Mouse (Mus musculus) right cerebral cortex, adult 2 months (tissue): ENCODE data around the gene Fbln2.

ENCODE experiments used
- DNase-seq, 2 experiments: peaks; one replicate each; pipeline ENCODE4 v3.0.0; 2021 to 2022; ENCODE audit warnings: low spot score in 2 of 2

The Fbln2 gene

DNA sequence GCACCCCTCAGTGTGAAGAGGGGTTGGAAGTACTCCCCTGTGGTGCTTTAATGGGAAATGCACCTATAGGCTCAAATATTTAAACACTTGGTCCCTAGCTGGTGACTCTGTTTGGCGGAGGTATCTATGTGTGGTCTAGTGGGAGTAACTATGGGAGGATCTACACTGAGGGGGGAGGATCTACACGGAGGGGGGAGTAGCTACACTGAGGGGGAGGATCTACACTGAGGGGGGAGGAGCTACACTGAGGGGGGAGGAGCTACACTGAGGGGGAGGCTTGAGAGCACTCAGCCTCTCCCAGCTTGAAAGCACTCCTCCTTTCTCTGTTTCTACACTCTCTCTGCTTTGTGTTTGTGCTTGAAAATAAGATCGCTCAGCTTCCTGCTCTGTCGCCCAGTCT lies 67.2 kb downstream of the Fbln2 start:
- DNase-seq: no peak

DNA sequence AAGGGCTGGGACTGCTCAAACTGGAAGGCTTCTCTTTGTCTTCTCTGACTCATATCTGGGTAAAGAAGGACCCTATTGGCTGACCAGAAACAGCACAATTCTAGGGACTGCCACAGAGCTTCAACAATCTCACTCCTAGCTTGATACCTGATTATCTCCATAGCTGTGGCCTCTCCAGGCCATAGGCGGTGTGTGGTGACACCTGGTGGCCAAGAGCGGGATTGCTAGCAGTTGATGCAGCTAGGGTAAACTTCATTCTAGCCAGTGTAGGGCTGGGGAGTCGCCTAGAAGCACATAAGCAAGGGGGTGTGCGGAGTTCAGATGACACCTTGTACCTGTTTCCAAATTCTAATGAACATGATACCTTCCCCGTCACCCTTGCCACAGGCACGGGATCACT lies 69.0 kb downstream of the Fbln2 start:
- peak; percentile 98 to 99 for DNase-seq

DNA sequence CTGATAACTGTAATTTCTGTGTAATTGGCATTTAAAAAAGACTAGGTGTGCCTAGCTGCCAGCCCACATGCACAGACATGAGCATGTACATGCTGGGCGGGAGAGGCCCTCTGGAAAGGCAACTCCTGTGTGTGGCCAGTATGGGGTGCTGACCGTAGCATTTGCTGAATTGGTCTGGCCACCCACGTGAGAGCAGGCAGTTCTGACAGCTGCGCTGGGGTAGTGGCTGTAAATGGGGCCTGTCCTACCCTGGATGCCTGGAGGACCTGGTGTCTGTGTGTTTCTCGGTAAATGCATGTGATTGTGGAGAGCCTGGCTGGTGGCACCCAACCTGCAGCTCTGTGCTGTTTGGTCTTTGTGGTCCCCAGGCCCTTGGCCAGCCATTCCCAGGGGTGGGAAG lies 69.5 kb downstream of the Fbln2 start:
- DNase-seq: no peak

DNA sequence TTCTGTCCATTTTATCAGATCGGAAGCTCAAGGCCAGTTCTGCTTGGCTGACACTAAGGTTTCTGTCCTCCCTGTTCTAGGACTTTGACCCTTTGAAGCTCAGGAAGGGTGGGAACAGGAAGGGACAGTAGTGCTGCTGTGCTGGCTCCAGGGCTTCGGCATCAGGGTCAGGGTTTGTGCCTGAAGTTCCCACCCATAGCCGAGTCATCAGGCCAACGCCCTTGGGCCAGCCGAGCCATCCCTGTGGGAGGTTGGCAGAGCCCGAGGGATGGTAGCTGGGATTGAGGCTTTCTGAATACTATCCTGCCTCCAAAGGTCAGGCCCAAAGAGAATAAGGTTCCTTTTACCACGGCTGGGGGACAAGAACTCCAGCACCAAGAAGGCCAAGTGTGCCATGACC lies 70.8 kb downstream of the Fbln2 start:
- no peak for DNase-seq

DNA sequence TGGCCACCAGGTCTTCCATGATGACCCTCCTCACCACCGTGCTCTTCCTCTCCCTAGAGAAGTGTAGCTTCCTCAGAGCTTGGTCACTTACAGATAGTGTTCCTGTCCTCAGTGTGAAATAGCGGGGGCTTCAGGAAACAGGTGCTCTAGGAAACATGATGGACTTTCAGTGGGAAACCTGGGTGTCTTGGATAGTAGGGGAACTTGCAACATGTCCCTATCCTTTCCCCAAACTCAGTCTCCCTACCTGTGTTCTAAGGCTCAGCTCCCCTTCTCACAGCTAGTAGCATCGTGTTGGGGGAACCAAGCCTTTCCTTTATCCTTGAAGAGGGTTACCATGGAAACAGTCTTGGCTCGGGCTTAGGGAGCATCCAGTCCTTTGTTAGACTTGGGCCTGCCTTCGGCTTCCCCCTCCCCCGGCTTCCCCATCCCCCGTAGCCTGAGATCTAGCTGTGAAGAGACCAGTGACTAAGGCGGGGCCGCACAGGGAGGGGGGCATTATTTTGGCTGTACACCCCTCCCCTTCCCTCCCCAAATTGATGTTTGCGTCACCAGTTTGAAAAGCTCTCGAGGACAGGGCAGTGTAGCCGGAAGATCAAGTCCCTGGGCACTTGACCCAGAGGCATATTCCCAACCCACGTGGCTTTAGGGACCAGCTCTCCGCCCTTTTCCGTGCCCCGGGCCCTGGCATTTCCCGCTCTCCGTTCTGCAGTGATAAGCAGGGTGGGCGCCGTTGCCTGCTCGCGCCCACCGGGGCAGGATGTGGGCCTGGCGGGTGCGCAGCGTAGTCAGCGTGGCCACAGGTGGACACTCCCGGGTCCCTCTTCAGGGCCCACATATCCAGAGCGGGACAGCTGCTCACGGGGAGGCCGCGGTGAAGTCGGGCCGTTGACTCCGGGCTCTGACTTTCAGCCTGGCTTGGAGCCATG lies 72.5 kb downstream of the Fbln2 start:
- peak; percentile 31 to 40 for DNase-seq

DNA sequence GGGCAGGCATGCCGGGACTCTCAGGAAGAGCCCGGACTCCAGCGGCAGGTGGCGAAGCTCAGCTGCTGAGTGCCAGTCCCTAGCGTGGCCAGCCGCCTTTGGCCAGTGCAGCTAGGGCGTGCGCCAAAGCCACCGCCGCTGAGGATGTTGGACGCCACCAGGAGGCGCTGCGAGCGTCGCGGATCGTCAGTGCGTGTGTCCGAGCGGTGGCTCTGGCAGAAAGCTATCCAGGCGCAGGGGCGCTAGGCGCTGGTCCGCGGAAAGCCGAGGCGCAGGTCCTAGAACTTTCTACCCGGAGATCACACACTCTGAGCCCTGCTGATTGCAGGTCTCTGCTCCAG lies 73.2 kb downstream of the Fbln2 start:
- peak; percentile 79 to 82 for DNase-seq

DNA sequence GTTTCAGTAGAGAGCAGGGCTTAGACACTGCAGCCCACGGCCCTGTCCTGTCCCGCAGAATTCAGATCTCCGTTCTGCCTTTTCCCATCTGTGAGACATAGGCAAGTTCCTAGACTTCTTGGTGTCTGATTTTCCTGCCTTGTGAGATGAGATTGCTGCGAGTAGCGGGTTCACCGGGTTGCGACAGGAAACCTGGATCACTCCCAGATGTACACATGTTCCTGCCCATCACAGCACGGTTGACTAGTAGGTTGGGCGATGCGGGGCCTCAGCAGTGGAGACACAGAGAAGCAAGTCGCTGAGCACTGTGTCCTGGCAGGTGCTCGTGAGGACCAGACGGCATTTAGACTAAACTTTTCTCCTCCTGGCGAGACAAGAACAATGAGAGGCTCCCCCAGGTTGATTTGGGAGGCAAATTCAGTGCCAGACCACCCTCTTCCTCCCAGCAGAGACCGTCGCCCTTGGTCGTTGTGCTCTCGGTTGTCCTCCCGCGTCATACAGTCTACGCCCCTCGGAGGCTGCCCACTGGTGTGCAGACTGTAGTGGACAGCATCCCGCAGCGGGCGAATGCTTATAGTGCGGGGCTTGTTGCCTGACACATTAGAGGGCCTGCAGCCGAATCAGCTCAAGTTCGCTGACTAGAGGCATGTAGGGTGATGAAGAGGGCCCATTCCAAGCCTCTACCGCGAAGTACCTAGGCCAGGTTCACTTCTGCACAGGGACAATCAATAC lies 73.7 kb downstream of the Fbln2 start:
- DNase-seq: peak in 1 of 2 experiments; percentile 41

DNA sequence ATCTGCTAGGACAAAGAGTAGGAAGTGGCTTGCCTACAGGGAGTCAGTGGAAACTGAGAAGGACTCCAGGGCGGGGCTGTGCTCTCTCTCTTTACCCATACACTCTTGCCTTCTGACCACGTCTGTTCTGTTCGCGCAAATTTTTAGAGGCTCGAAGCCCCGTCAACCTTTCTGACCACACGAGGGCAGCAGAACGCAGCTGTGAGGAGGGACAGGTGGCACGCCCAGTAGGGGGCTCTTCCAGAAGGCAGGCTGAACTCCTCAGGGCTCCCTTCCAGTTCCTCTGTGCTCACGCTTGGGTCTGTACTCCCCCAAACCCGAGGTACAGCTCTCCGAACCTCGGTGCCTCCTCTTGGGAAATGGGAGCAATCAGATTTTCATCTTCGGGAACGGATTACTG lies 74.4 kb downstream of the Fbln2 start:
- DNase-seq: peak; percentile 82 to 93

DNA sequence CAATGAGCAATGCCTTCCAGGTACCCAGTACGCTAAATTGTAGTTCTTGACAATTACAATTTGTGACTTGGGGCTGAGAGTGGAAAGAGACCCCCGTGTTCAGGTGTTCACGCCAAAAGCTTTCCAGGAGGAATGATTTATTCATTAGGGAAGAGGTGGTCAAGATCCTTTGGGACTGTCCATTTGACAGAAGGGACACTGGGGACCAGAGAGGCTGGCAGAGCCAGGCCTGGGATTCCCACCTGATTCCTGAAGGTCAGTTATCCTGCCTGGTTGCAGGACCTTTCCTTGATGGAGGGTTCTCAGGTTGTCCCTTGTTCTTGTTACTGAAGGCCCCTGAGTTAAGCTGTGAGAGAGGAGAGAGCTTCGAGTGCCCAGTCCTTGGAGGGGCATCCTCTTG lies 74.9 kb downstream of the Fbln2 start:
- DNase-seq: no peak

DNA sequence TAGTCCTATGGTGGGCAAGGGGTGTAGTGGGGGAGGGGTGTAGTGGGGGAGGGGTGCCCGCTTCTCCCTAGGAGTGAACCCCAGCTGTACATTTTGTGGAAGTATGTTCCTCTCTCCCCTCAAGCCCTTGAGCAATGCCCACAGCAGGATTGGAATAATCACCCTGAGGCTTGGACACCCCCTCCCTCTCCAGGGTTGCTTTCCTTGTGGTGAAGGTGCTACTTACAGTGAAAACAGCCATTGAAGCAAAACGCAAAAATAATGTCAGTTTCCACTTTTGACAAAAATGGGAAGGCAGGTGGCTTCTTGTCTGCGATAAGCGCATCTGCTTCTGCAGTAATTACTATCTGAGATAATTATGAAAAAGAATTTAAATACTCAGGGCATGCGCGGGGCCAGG lies 75.4 kb downstream of the Fbln2 start:
- DNase-seq: no peak

DNA sequence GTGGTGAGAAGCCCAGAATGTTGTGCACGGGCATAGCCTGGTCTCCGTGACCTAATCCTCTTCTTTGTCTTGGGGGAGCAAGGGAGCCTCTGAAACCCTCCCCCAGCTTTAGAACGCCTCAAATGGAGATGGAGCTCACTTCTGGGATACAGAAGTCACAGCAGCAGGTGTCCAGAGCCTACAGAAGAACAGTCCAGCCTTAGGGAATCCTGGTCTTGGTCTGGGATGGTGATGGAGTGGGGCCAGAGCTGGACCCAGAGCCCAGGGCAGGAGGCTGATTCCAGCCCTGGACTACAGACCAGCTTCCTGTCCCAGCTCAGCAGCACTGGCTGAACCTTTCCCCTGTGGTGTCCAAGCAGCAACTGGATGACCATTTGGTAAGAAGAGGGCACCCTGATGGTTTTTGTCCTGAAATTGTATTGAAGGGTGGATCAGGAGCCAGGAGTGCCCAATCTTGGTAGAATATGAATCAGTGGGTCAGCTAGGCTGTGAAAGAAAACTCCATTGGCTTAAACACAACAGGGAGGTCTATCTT lies 76.1 kb downstream of the Fbln2 start:
- DNase-seq: no peak

DNA sequence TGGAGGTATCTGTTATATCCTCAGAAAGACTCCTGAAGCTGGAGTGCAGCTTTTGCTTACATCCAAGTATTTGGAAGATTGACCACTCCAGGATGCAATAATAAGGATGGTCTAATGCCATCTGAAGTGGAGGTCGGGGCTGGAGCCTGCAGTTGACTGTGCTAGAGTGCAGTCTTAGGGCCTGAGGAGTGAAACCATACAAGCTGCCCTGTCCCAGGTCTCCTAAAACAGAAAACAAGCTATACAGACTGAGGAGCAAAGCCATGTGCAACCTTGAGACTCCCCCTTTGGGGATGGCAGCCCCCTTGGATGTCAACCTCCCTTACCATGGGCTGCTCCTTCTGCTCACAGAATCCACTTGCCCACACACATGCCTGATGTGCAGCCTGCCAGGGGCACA lies 76.7 kb downstream of the Fbln2 start:
- no peak for DNase-seq

DNA sequence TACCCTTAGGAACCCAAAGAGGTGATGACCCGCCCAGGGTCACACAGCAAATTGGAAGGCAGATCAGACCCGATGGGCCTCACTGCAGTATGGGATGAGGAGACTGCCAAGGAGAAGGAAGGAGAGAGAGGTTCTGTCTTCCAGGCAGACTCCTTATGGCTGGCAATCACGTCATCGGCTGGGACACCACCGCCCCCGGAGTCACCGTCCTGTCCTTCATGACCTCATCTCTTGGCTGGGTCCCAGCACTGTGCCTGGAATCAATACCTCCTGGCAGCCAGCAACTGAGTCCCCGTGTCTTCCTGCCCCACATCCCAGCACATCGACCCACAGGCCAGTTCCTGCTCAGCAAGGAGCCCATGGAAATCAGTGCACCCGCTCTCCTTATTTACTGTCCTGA lies 78.7 kb downstream of the Fbln2 start:
- no peak for DNase-seq

DNA sequence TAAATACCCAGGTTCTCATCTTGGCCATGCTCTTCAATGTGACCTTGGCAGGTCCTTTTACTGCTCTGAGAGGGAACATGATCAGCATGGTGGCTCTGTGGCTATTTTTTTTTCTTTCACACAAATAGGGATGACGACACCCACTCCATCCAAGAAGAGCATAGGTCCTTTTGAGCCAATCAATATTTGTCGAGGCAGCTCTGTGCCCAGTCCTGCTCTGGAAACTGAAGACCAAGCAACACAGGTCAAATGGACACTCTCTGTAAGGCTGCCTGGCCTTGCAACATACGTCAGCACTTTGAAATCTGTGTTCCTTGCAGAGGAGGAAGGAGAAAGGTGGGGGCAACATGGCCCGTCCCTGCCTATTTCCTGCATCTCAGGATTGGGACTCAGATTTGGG lies 83.2 kb downstream of the Fbln2 start:
- no peak for DNase-seq

DNA sequence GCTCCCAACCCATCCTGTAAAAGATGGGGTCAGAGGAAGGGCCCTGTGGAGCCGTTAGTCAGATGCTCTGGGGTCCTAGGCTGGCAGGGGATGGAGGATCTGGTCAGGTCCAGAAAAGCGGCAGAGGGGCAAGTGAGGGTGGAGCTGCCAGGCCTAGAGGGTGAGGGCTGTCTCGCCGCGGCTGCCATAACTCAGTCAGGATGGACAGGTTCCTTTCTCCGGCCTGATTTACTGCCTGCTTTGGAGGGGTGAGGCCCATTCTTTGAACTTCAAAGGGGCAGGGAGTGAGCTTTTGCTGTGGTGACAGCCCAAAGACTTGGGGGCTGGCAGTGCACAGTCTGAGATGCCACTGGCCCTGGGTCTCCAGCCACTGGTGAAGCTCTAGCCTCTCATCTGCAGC lies 86.6 kb downstream of the Fbln2 start:
- no peak for DNase-seq

DNA sequence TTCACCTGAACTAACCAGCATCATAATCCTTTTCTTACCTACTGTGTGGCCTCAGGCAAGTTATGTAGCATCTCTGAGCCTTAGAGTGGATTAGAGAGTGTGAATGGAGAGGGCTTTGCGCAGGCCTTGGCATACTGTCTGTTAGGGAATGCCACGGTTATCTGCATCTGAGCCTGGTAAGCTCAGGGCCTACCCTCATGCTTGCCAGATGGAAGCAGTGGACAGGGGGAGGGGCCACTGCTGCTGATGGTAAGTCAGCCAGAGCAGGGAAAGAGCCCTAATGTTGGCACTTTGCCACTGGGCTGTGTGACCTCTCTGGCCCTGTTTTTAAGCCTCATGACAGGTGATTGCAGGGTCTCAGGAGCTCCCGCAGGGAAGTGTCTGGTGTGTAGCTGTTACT lies 87.8 kb downstream of the Fbln2 start:
- DNase-seq: no peak

DNA sequence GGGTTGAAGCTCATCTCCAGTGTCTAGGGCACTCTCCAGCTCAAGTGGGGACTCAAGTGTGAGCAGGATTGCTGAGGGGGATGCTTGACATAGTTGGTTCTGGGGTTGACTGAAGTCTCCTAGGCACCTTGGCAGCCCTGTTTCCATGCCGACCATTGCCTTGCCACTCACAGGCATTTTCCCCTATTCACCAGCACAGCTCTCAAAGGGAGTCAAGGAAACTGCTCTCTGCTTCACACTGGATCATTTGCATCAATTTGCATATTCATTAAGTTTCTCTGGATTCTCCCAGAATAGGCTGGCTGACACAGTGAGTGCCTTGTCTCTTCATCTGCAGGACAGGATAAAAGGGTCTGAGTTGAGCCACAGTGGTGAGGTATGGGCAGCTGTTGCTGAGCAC lies 89.6 kb downstream of the Fbln2 start:
- peak; percentile 60 to 71 for DNase-seq

DNA sequence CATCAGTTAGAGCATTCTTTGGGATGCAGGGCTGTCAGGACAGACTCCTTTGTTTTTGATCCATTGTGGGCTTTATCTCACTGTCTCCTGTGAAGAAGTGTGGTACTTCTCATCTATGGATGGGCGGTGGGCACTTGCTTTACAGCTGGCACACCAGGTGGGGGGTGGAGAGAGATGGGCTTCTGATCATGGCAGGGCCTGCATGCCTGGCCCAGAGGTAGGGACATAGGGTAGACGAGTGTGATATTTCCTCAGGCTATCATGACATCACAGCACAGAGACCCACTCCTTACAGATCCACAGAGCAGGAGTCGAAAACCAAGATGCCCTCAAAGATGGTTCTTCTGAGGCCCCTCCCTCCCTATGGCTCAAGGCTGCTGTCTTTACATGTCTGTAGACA lies 90.1 kb downstream of the Fbln2 start:
- DNase-seq: no peak

DNA sequence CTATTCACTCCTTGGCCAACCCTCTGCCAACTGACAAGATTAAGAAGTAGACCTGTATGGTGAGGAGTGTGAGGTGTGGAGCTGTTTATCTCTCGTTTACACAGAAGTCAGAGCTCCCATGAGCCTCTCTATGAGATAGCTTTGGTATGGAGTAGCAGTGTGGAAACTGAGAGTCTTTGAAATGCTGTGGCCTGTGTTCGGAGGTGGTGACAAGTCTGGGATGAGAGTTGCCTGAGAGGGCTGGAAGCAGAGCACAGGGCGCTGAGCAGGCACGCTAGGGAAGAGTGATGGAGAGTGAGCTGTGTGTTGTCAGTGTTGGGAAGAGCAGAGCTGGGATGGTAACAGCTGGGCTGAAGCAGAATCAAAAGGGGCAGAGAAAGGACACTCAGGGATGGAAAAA lies 91.9 kb downstream of the Fbln2 start:
- DNase-seq: no peak

DNA sequence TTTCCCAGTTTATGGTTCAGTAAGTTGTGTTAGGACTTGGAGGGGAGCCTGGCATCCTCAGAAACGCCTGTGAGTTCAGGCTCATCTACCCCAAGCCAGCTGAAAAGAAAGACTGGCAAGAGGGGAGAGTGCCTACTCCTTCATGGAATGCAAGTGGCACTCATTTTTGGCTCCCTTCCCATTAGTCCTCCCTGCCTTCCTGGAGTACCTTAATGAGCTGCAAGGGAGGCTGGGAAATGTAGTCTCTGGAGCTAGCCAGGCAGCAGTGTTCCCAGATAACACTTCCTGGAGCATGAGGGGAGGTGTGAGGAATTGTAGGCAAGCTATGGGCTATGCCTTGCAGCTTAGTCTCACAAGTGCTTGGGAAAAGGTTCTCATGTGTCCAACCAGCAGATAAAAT lies 95.7 kb downstream of the Fbln2 start:
- DNase-seq: no peak

DNA sequence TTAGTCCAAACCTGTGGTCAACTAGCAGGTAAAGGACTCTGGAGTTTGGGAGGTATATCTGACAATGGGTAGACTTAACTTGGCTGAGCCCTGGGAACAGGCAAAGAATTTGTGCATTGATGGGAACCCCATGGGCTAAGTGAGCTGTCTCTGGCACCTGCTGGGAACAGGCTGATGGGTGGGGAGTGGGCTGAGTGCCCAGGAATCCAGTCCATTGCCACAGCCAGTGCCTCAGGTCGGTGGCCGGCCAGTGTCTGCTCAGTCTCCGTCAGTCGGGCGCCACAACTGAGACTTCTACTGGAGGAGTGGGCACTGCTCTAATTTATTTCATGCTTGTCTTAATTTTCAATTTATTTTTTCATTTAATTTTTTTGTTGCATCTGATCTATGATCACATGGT lies 98.9 kb downstream of the Fbln2 start:
- DNase-seq: no peak

DNA sequence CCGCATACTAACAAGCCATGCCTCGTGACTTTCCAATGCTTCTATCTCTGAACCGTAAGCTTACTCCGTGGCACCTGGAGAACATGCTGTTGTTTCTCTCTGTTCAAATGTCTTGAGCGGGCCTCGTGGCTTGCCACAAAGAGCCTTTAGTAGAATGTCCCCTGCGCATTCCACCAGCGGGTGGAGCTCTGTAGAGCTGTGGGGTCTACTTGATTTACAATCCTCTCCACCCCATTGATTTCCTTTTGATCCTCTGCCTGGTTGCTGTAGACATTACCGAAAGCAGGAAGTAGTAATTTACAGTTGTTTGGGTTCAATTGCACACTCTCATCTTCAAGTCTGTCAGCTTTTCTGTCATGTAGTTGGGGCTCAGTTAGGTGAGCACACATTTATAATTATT lies 100.2 kb downstream of the Fbln2 start:
- no peak for DNase-seq
